Mouse (Mus musculus) liver, embryonic 14.5 days (tissue): ENCODE measurements around the gene Upp2. TPM values are rescaled to one million over a fixed set of nuclear protein-coding genes. Genes with fewer than 3 reads are reported as not detected.

Experiments used
- ATAC-seq: fragments of 200-750 bp; cut with Nextera tagmentation; 2 replicates; pipeline ENCODE4 v1.8.0; 2017; ENCODE audit warnings: moderate number of reproducible peaks, mild to moderate bottlenecking, moderate library complexity; ENCODE audit not compliant: insufficient read depth
- DNase-seq, 3 experiments: peaks; one replicate each; pipeline ENCODE4 v3.0.0-alpha.2; 2012 to 2013; ENCODE audit warnings: low read depth in 3 of 3, low spot score in 3 of 3
- H3K27ac ChIP-seq: fragments of 300-500 bp; sonication (generic); 2 replicates; pipeline ENCODE4 v1.5.1; 2014; ENCODE audit warnings: moderate library complexity, mild to moderate bottlenecking, control low read depth, inconsistent platforms
- H3K27me3 ChIP-seq: fragments of 300-500 bp; sonication (generic); 2 replicates; pipeline ENCODE4 v1.6.1; 2014; ENCODE audit warnings: mild to moderate bottlenecking, low read length, moderate library complexity; ENCODE audit not compliant: control insufficient read depth, insufficient read depth
- H3K36me3 ChIP-seq: fragments of 300-500 bp; sonication (generic); replicated peaks from 2 replicates; pipeline ENCODE4 v1.6.1; 2014; ENCODE audit warnings: low read depth; ENCODE audit not compliant: control insufficient read depth, insufficient read depth
- H3K4me1 ChIP-seq, 2 experiments: fragments of 200-500 bp in 1 of 2; fragments of 300-500 bp in 1 of 2; sonication (generic) in 1 of 2; replicated peaks; 2 replicates each; pipeline ENCODE4 v1.6.1; 2012 to 2014; ENCODE audit warnings: antibody characterized with exemption in 1 of 2, inconsistent platforms in 1 of 2, low read length in 1 of 2; ENCODE audit not compliant: control insufficient read depth in 2 of 2, insufficient read depth in 2 of 2
- H3K4me2 ChIP-seq: fragments of 300-500 bp; sonication (generic); 2 replicates; pipeline ENCODE4 v1.6.1; 2014; ENCODE audit warnings: low read depth, mild to moderate bottlenecking, control low read depth, moderate library complexity
- H3K4me3 ChIP-seq, 2 experiments: fragments of 200-500 bp in 1 of 2; fragments of 300-500 bp in 1 of 2; sonication (generic) in 1 of 2; 2 replicates each; pipeline ENCODE4 v1.5.1; 2012 to 2014; ENCODE audit warnings: low read depth in 2 of 2, low read length in 2 of 2, mild to moderate bottlenecking in 2 of 2, control low read depth in 1 of 2, inconsistent platforms in 1 of 2, moderate library complexity in 1 of 2; ENCODE audit not compliant: insufficient read depth in 1 of 2
- H3K9ac ChIP-seq: fragments of 300-500 bp; sonication (generic); replicated peaks from 2 replicates; pipeline ENCODE4 v1.6.1; 2014; ENCODE audit warnings: mild to moderate bottlenecking, control low read depth, moderate library complexity
- H3K9me3 ChIP-seq: fragments of 300-500 bp; sonication (generic); 2 replicates; pipeline ENCODE4 v1.6.1; 2016; ENCODE audit warnings: low read length, mixed read lengths; ENCODE audit not compliant: control insufficient read depth
- CTCF ChIP-seq: IDR thresholded peaks from 2 replicates; pipeline ENCODE4 v1.5.1; 2016; ENCODE audit warnings: antibody characterized with exemption, low read depth, control low read depth
- EP300 ChIP-seq: IDR thresholded peaks from 2 replicates; pipeline ENCODE4 v1.6.1; 2016; ENCODE audit warnings: antibody characterized with exemption, low read depth
- WGBS: fragments of 180-500 bp; shearing (Covaris S2); extraction: QIAGEN DNeasy Blood & Tissue Kit; methylation state at CpG from one replicate; pipeline ENCODE4 v1.1.7; 2014; ENCODE audit not compliant: insufficient replicate concordance; 5-methylcytosine and 5-hydroxymethylcytosine counted together
- polyA plus RNA-seq, 2 experiments: library from polyadenylated mRNA; depleted of rRNA in 1 of 2; stranded (reverse) in 1 of 2; unstranded in 1 of 2; fragments of >200 nt; fragmentation: Nextera tagmentation in 1 of 2; extraction: Ambion mirVana in 1 of 2; gene quantifications; 2 replicates each; pipeline versions ENCODE4 v1.2.1 to v1.2.3; 2012 to 2014

The Upp2 gene
- polyA plus RNA-seq, 2 experiments = 1.1 to 1.4 TPM

GRCm38 (mm10) chr2:58629440-58629839 is 62.3 kb downstream of the Upp2 start:
- DNase-seq = no peak
- Histone ChIP-seq H3K9ac (no peak overlapping the region), H3K9me3 (no peaks in the 10 kb centered on the region), H3K27ac (no peak overlapping the region), H3K36me3 (no peaks in the 10 kb centered on the region), H3K4me3 (no peak overlapping the region), H3K4me2 (no peak overlapping the region), H3K27me3 (no peaks in the 10 kb centered on the region), H3K4me1 (no peaks in the 10 kb centered on the region)
- TF ChIP-seq CTCF (no peak), EP300 (no peak)
- WGBS = 53% methylated on average over 7 of the region's 7 CpGs
- ATAC-seq = no peak

DNA sequence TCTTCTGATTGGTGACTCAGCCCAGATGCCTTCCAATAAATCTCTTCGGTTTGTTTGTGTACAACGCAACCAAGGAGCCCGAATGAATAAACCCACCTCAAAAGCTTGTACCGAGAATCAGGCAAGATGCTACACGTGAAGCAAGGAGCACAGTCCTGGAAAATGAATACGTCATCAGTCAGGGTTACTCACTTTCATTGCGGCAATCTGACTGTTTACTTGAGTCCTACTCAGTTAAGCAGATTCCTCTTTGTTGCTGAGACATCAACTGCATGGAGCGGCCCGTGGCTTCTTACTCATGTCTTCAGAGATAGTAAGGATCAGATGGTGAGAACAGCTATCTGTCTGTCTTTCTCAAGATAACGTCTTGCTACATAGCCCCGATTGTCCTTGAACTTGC is 66.7 kb downstream of the Upp2 start:
- ATAC-seq (no peak), DNase-seq (no peak)
- no peak overlapping the region for H3K9ac ChIP-seq
- H3K9me3 ChIP-seq = no peaks in the 10 kb centered on the region
- H3K4me3 ChIP-seq = no peak overlapping the region
- TF ChIP-seq EP300 (no peak), CTCF (no peak)
- no peaks in the 10 kb centered on the region for H3K36me3 ChIP-seq
- no peaks in the 10 kb centered on the region for H3K4me1 ChIP-seq
- no peak overlapping the region for H3K4me2 ChIP-seq
- H3K27me3 ChIP-seq = no peaks in the 10 kb centered on the region
- 75% methylated on average over 11 of the region's 11 CpGs for WGBS
- H3K27ac ChIP-seq = no peak overlapping the region

DNA sequence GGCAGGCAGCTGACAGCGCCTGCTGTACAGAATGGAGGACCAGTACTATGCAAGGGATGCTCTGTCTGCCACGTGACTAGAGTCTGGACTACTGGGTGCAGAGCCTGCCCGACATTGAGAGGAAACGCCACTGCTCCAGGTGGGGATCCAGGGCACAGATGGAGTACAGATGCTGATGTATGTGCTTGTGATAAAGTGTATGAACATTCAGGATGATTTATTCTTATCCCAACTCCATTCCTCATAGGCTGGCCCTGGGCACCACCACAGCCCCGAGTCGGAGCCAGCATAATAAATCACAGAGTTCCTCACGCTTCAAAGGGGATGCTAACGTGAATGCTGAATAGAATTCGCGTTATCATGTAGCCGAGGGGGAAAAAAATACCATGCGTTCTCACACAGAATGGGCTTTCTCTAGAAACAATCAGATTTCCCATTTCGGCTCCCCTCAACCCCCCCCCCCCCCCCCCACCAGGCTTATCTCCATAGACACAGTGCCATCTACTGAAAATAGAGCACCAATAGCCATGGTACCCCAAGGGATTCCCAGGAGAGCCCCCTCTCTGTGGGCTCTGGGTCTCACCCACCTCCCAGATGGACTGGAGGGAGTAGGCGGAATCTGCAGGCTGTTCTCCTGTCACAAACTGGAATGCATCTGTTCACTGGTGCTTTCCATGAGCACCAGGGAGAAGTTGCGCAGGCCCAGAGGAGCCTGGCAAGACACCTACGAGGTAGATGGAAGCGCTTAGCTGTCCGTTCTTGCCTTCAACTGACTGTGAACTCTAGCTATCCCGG is 74.9 kb downstream of the Upp2 start:
- no peak for TF ChIP-seq EP300
- no peak for TF ChIP-seq CTCF
- no peaks in the 10 kb centered on the region for H3K36me3 ChIP-seq
- WGBS = 73% methylated on average over 19 of the region's 19 CpGs
- H3K27me3 ChIP-seq = no peaks in the 10 kb centered on the region
- no peak for DNase-seq
- H3K27ac ChIP-seq = no peak overlapping the region
- no peak overlapping the region for H3K4me3 ChIP-seq
- no peaks in the 10 kb centered on the region for H3K9me3 ChIP-seq
- no peak for ATAC-seq
- H3K9ac ChIP-seq = no peak overlapping the region
- H3K4me1 ChIP-seq = no peaks in the 10 kb centered on the region
- no peak overlapping the region for H3K4me2 ChIP-seq

- DNase-seq (no peak), ATAC-seq (no peak)
- H3K36me3 ChIP-seq = no peaks in the 10 kb centered on the region
- H3K4me2 ChIP-seq = no peak overlapping the region
- H3K9ac ChIP-seq = no peak overlapping the region
- TF ChIP-seq EP300 (no peak), CTCF (no peak)
- H3K4me3 ChIP-seq = no peak overlapping the region
- H3K4me1 ChIP-seq = no peaks in the 10 kb centered on the region
- H3K27ac ChIP-seq = no peak overlapping the region
- H3K27me3 ChIP-seq = no peaks in the 10 kb centered on the region
- 74% methylated on average over 6 of the region's 6 CpGs for WGBS
- H3K9me3 ChIP-seq = no peaks in the 10 kb centered on the region
Observed at GRCm38 (mm10) chr2:58645667-58646066, 78.6 kb downstream of the Upp2 start.

- Histone ChIP-seq H3K27ac (no peak overlapping the region), H3K9me3 (no peaks in the 10 kb centered on the region), H3K4me1 (no peaks in the 10 kb centered on the region), H3K36me3 (no peaks in the 10 kb centered on the region), H3K4me3 (no peak overlapping the region), H3K27me3 (no peaks in the 10 kb centered on the region), H3K4me2 (no peak overlapping the region), H3K9ac (no peak overlapping the region)
- WGBS = 67% methylated on average over 6 of the region's 6 CpGs
- TF ChIP-seq CTCF (no peak), EP300 (no peak)
- ATAC-seq = no peak
- DNase-seq = no peak
Observed at GRCm38 (mm10) chr2:58655169-58655568, 88.1 kb downstream of the Upp2 start.
